ENCODE assay signal across 8 mouse cellular contexts in genomic region chr8:54660675-54661074, GRCm38 (mm10).
DNase-seq lines count a peak whose midpoint lies in the region; ATAC-seq and TF ChIP-seq lines count a peak whose summit lies in the region.

No protein-coding gene starts in this region.

- 39% methylated on average over 5 of the region's 5 CpGs for WGBS in forebrain, embryonic 14.5 days
- WGBS in hindbrain, postnatal 0 days, result 35% methylated on average over 5 of the region's 5 CpGs
- WGBS in midbrain, embryonic 12.5 days, result 47% methylated on average over 5 of the region's 5 CpGs

- no peak overlapping the region for H3K9ac ChIP-seq in forebrain, embryonic 14.5 days (ENCODE audit: low read length)
- H3K9ac ChIP-seq in hindbrain, postnatal 0 days (replicated peaks; ENCODE audit: low read length), result no peak overlapping the region
- H3K9ac ChIP-seq in midbrain, embryonic 12.5 days (replicated peaks), result no peak overlapping the region

- no peaks in the 10 kb centered on the region for H3K4me1 ChIP-seq in forebrain, embryonic 14.5 days (ENCODE audit: control insufficient read depth, insufficient read depth, low read length)
- H3K4me1 ChIP-seq in hindbrain, postnatal 0 days (ENCODE audit: insufficient read depth, low read length), result no peaks in the 10 kb centered on the region
- no peaks in the 10 kb centered on the region for H3K4me1 ChIP-seq in midbrain, embryonic 12.5 days

- no peak overlapping the region for H3K27ac ChIP-seq in forebrain, embryonic 14.5 days (ENCODE audit: low read depth, low read length)
- H3K27ac ChIP-seq in hindbrain, postnatal 0 days, result no peak overlapping the region
- H3K27ac ChIP-seq in midbrain, embryonic 12.5 days (replicated peaks), result no peak overlapping the region

- H3K9me3 ChIP-seq in forebrain, embryonic 14.5 days (replicated peaks; ENCODE audit: control insufficient read depth, low read length), result no peaks in the 10 kb centered on the region
- no peaks in the 10 kb centered on the region for H3K9me3 ChIP-seq in hindbrain, postnatal 0 days (ENCODE audit: low read length)
- no peaks in the 10 kb centered on the region for H3K9me3 ChIP-seq in midbrain, embryonic 12.5 days

- intact Hi-C loops in left cerebral cortex, postnatal 10 days (cut with DNase I), result loop anchor here (2.0 to 5.0 kb wide), 2 partner anchors 138 to 152 kb away; no protein-coding TSS in a partner anchor

- H3K36me3 ChIP-seq in forebrain, embryonic 14.5 days (ENCODE audit: control insufficient read depth, insufficient read depth, low read length), result 0 out of 2 replicates have a peak, but pooled peaks cover 3% of the 10 kb centered on the region
- no peaks in the 10 kb centered on the region for H3K36me3 ChIP-seq in hindbrain, postnatal 0 days (ENCODE audit: insufficient read depth, low read length)
- H3K36me3 ChIP-seq in midbrain, embryonic 12.5 days, result no peaks in the 10 kb centered on the region

- H3K4me2 ChIP-seq in forebrain, embryonic 14.5 days (ENCODE audit: low read length), result no peak overlapping the region
- H3K4me2 ChIP-seq in hindbrain, postnatal 0 days (ENCODE audit: low read depth, low read length), result no peak overlapping the region
- no peak overlapping the region for H3K4me2 ChIP-seq in midbrain, embryonic 12.5 days (replicated peaks)

- H3K4me3 ChIP-seq in forebrain, embryonic 14.5 days (ENCODE audit: low read depth, low read length), result no peak overlapping the region
- no peak overlapping the region for H3K4me3 ChIP-seq in hindbrain, postnatal 0 days (ENCODE audit: low read length)
- no peak overlapping the region for H3K4me3 ChIP-seq in midbrain, embryonic 12.5 days

- peak; percentile 16 for DNase-seq in urinary bladder, postnatal 25 days (ENCODE audit: low spot score)
- DNase-seq in urinary bladder, postnatal 4 days (ENCODE audit: low spot score in 2 of 2), result no peak
- DNase-seq in c-Kit-positive CD71-positive TER-119-negative erythroid progenitor cells, embryonic 14.5 days (ENCODE audit: low read depth), result peak; percentile 24
- DNase-seq in forebrain, embryonic 14.5 days (ENCODE audit: low spot score), result peak; percentile 77
- peak; percentile 80 for DNase-seq in hindbrain, postnatal 0 days (ENCODE audit: low spot score)
- DNase-seq in left cerebral cortex, postnatal 10 days (ENCODE audit: extremely low spot score in 1 of 2, low spot score in 2 of 2), result peak; percentile 37 to 43
- DNase-seq in urinary bladder, postnatal 36 days (ENCODE audit: low spot score in 2 of 2), result peak; percentile 28 to 32

- TF ChIP-seq CTCF in hindbrain, postnatal 0 days (IDR thresholded peaks at IDR 0.05; ENCODE audit: low read depth), result peak; percentile 83

- H3K27me3 ChIP-seq in forebrain, embryonic 14.5 days (replicated peaks; ENCODE audit: control insufficient read depth, insufficient read depth, low read length), result no peaks in the 10 kb centered on the region
- H3K27me3 ChIP-seq in hindbrain, postnatal 0 days (ENCODE audit: insufficient read depth, low read length), result no peaks in the 10 kb centered on the region
- no peaks in the 10 kb centered on the region for H3K27me3 ChIP-seq in midbrain, embryonic 12.5 days

- peak; percentile 60; the same call in 1 of the 2 replicates for ATAC-seq in forebrain, embryonic 14.5 days
- ATAC-seq in hindbrain, postnatal 0 days, result peak; percentile 81
- peak; percentile 74 for ATAC-seq in midbrain, embryonic 12.5 days (ENCODE audit: low FRiP score, low read depth)

Comparison
In these comparisons a context has a peak if more than half of its experiments do, and no peak if none do; other contexts are left out.
1. DNase-seq: peak in urinary bladder, postnatal 25 days (single experiment), c-Kit-positive CD71-positive TER-119-negative erythroid progenitor cells, embryonic 14.5 days (single experiment), forebrain, embryonic 14.5 days (single experiment), hindbrain, postnatal 0 days (single experiment), left cerebral cortex, postnatal 10 days (2 of 2) and urinary bladder, postnatal 36 days (2 of 2); none in urinary bladder, postnatal 4 days (0 of 2).
2. Peak in every context shown above with its lines, with median percentiles within 50 percentile points of each other: ATAC-seq.